Mouse (Mus musculus) myocyte (in vitro differentiated cells): ENCODE results near the gene Plekhj1. TPM values are rescaled to one million over a fixed set of nuclear protein-coding genes. Genes with fewer than 3 reads are reported as not detected.

Experiments
- H3K27me3 ChIP-seq: one replicate; pipeline ENCODE4 v1.6.1; 2011; ENCODE audit not compliant: control insufficient read depth, insufficient read depth, insufficient read length
- H3K36me3 ChIP-seq: one replicate; pipeline ENCODE4 v1.6.1; 2011; ENCODE audit not compliant: control insufficient read depth, insufficient read depth
- H3K4me2 ChIP-seq: one replicate; pipeline ENCODE4 v1.6.1; 2011; ENCODE audit warnings: low read depth, control low read depth
- H3K4me3 ChIP-seq: one replicate; pipeline ENCODE4 v1.5.1; 2011; ENCODE audit warnings: mild to moderate bottlenecking, control low read depth, moderate library complexity
- H3K79me2 ChIP-seq: one replicate; pipeline ENCODE4 v1.6.1; 2011; ENCODE audit not compliant: control insufficient read depth, insufficient read depth
- H3ac ChIP-seq: one replicate; pipeline ENCODE4 v1.6.1; 2011; ENCODE audit not compliant: control insufficient read depth, insufficient read length
- CEBPB ChIP-seq: IDR thresholded peaks from 2 replicates; pipeline ENCODE4 v1.6.1; 2011; ENCODE audit warnings: mild to moderate bottlenecking, moderate library complexity; ENCODE audit not compliant: poor library complexity, insufficient read depth, severe bottlenecking
- E2F4 ChIP-seq: IDR thresholded peaks from one replicate; pipeline ENCODE4 v1.6.1; 2011; ENCODE audit warnings: mild to moderate bottlenecking, control low read depth, moderate library complexity; ENCODE audit not compliant: insufficient read depth
- MAX ChIP-seq: IDR thresholded peaks from one replicate; pipeline ENCODE4 v1.6.1; 2011; ENCODE audit warnings: low read depth, mild to moderate bottlenecking, control low read depth
- MYOD1 ChIP-seq, 3 experiments: IDR thresholded peaks; one replicate each; pipeline ENCODE4 v1.6.1; 2011; ENCODE audit warnings: control low read depth in 2 of 3, low read depth in 2 of 3, mild to moderate bottlenecking in 2 of 3, moderate library complexity in 1 of 3; ENCODE audit not compliant: insufficient read length in 2 of 3, control insufficient read depth in 1 of 3
- MYOG ChIP-seq, 3 experiments: IDR thresholded peaks; one replicate each; pipeline ENCODE4 v1.6.1; 2011; ENCODE audit warnings: control low read depth in 2 of 3, low read depth in 2 of 3, mild to moderate bottlenecking in 2 of 3; ENCODE audit not compliant: insufficient read length in 2 of 3, control insufficient read depth in 1 of 3, insufficient read depth in 1 of 3
- POLR2A ChIP-seq: IDR thresholded peaks from one replicate; pipeline ENCODE4 v1.6.1; 2011; ENCODE audit warnings: low read depth, mild to moderate bottlenecking, control low read depth, moderate library complexity; ENCODE audit not compliant: insufficient read length
- POLR2AphosphoS2 ChIP-seq: IDR thresholded peaks from one replicate; pipeline ENCODE4 v1.6.1; 2011; ENCODE audit warnings: low read depth, control low read depth; ENCODE audit not compliant: insufficient read length
- REST ChIP-seq: IDR thresholded peaks from one replicate; pipeline ENCODE4 v1.6.1; 2011; ENCODE audit warnings: mild to moderate bottlenecking, control low read depth, moderate library complexity; ENCODE audit not compliant: insufficient read depth, insufficient read length
- SRF ChIP-seq: IDR thresholded peaks from one replicate; pipeline ENCODE4 v1.6.1; 2011; ENCODE audit warnings: low read depth; ENCODE audit not compliant: control insufficient read depth, insufficient read length
- TCF12 ChIP-seq: IDR thresholded peaks from one replicate; pipeline ENCODE4 v1.6.1; 2011; ENCODE audit warnings: mild to moderate bottlenecking, control low read depth; ENCODE audit not compliant: poor library complexity, insufficient read depth, severe bottlenecking
- TCF3 ChIP-seq: IDR thresholded peaks from one replicate; pipeline ENCODE4 v1.6.1; 2011; ENCODE audit warnings: low read depth, control low read depth; ENCODE audit not compliant: insufficient read length
- USF1 ChIP-seq: IDR thresholded peaks from one replicate; pipeline ENCODE4 v1.6.1; 2011; ENCODE audit warnings: low read depth, mild to moderate bottlenecking, control low read depth, moderate library complexity
- polyA plus RNA-seq: library from polyadenylated mRNA; unstranded; fragments of >200 nt; fragmentation: generic; extraction: Trizol; gene quantifications from one replicate; pipeline ENCODE4 v1.2.1, GENCODE M21; 2012; ENCODE audit warnings: missing spikeins

The Plekhj1 gene
- polyA plus RNA-seq: 69.6 TPM

DNA sequence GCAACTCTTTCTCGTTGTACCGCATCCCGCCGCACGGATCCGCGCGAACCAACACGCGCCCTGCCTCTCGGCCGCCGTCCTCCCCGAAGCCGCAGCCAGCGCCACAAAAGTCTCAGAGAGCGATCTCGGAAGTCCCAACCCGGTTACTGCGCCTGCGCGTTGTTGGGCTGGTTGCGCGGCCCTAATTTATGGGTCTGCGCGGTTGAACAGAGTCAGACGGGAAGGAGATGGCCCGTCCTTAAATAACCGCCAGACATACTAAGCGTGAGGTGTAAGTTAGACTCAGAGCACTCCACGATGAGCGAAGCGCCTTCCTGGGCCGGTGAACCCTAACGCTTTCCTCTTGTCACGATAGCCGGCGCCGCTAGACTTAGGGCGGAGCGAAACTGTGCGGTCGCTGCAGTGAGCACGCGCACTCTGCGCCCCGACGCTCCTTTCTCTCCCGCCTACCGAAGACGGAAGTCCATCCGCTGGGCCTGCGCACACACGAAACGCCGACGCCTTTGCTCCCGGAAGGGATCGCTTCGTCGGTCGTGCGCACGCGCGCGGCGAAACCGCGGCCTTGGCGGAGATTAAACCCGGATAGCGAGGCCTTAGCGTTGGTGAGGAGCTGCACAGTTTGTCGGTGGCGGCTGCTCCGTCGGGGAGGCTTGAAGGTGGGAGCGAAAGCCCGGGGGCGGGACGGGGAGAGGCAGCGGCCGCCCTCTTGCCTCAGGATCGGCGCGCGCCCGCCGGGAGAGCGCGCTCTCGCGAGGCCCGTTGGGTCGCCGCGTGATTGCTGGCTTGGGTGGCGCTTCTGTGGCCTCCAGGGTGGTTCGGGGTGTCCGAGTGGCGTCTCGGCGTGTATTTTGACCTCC, at the start of gene Plekhj1, which contains the start of gene Sf3a2:
Plekhj1 (minus strand) TSS at position 477 of the 857 bp plus-strand sequence.
Sf3a2 (plus strand) TSS at position 49 of the 857 bp plus-strand sequence.
- H3ac ChIP-seq: peak within 1 kb of the TSS; percentile 91
- peak; percentile 92 for TF ChIP-seq POLR2AphosphoS2
- TF ChIP-seq REST: no peak
- TF ChIP-seq TCF12: no peak
- TF ChIP-seq CEBPB: no peak
- no peak for TF ChIP-seq TCF3
- TF ChIP-seq USF1: no peak
- peak; percentile 54 for TF ChIP-seq POLR2A
- TF ChIP-seq SRF: no peak
- peak in 1 of 3 experiments; percentile 11 for TF ChIP-seq MYOG (IDR thresholded peaks at IDR 0.05; ENCODE audit: control insufficient read depth in 1 of 3, insufficient read depth in 1 of 3, insufficient read length in 2 of 3, low read depth in 2 of 3)
- H3K27me3 ChIP-seq: no peaks in the 10 kb centered on the region
- H3K4me3 ChIP-seq: peak within 1 kb of the TSS; percentile 98
- H3K36me3 ChIP-seq: peaks cover 28% of the 10 kb centered on the region
- H3K4me2 ChIP-seq: peak within 1 kb of the TSS; percentile 97
- peaks cover 58% of the 10 kb centered on the region for H3K79me2 ChIP-seq

DNA sequence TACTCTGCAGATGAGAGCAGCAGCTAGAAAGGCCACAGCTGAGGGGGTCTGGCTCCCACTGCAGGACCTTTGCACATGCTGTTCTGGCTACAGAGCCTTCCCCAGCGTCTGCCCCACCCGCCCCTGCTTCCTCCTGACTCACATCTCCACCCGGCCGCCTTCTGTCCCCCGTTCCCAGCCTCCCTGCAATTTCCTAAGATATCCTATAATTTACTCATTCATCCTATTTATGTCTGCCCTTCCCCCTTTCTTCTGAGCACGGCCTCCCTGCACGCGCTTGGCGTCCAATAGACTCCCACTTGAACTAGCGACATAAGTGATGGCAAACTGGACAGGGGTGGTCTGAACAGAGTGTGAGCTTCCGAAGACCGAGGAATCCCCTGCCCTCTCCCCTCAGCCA, 47.3 kb upstream of the Plekhj1 start:
- no peak overlapping the region for H3K4me3 ChIP-seq

DNA sequence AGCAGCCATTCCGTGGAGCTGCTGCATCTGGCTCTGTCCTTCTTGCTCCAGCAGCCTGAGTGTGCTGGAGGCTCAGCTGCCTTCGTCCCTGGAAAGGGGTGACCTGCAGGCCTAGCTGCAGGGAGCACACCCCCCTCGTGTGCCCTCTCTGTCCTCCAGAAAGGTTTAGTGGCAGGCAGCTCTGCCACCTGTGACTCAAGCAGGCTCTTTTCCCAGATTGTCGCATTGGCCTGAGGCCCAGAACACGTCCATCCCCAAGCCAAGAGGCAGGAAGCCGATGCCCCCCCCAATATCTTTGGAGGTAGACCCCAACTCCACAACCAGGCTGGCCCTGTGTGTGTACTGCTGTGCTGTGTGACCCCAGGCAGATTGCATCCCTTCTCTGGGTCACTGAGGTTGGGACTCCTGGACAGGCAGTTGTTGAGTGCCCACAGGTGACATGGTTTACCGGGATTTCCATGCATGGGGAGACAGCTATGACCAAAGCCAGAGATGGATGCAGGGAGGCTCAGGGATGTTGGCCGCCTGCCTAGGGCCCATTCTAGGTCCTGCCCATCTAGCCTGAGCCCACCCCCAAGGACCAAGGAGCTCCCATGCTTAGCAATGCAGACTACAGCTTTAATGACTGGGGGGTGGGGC, 46.7 kb upstream of the Plekhj1 start:
- Histone ChIP-seq H3ac (no peak overlapping the region), H3K4me3 (no peak overlapping the region), H3K36me3 (no peaks in the 10 kb centered on the region), H3K27me3 (peaks cover 39% of the 10 kb centered on the region), H3K79me2 (no peaks in the 10 kb centered on the region), H3K4me2 (no peak overlapping the region)
- TF ChIP-seq USF1 (no peak), MYOD1 (IDR thresholded peaks at IDR 0.05; ENCODE audit: control insufficient read depth in 1 of 3, insufficient read length in 2 of 3, low read depth in 2 of 3) (peak in 1 of 3 experiments; percentile 7), SRF (no peak)

More for the DNA sequence above, 47.3 kb upstream of the Plekhj1 start:
- Histone ChIP-seq H3K4me2 (no peak overlapping the region), H3K36me3 (no peaks in the 10 kb centered on the region), H3ac (no peak overlapping the region), H3K27me3 (peaks cover 39% of the 10 kb centered on the region), H3K79me2 (no peaks in the 10 kb centered on the region)
- TF ChIP-seq TCF3 (no peak), MAX (no peak), REST (no peak), E2F4 (no peak), POLR2AphosphoS2 (no peak)

DNA sequence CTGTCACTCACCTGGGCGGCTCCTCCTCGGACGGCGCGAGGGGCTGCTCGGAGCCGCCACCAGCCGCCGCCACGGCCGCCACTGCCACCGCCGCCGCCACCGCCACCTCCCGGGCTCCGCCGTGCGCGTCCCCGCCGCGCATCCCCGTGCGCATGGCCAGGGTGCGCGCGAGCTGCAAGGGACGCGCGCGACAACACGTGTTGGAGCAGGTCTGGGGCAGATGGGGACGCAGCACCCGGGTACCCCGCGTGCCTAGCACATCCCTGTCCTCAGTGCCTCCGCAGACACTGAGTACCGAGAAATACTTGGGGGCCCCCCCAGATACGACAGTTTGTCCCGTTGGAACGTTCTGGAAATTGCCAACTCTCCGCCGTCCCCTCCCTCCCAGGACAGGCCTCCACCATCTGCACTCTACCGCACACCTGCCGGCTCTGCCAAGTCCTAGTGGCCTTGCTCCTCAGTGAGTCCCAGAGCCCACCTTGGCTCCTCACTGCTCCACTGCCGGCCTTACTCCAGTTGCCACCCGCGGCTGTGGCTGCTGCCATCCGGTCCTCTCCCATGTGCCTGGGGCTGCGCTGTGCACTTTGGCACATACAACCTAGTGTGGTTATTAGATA, 45.6 kb upstream of the Plekhj1 start, which contains the start of gene Lingo3:
Lingo3 (minus strand) TSS at position 109 of the 617 bp plus-strand sequence.
- Histone ChIP-seq H3ac (no peak within 1 kb of the TSS), H3K27me3 (peaks cover 39% of the 10 kb centered on the region), H3K36me3 (no peaks in the 10 kb centered on the region), H3K4me3 (no peak within 1 kb of the TSS), H3K79me2 (no peaks in the 10 kb centered on the region), H3K4me2 (no peak within 1 kb of the TSS)
- TF ChIP-seq E2F4 (no peak), TCF12 (no peak), MYOG (IDR thresholded peaks at IDR 0.05; ENCODE audit: control insufficient read depth in 1 of 3, insufficient read depth in 1 of 3, insufficient read length in 2 of 3, low read depth in 2 of 3) (no peak), TCF3 (no peak), MYOD1 (IDR thresholded peaks at IDR 0.05; ENCODE audit: control insufficient read depth in 1 of 3, insufficient read length in 2 of 3, low read depth in 2 of 3) (no peak), USF1 (no peak), CEBPB (no peak)
